Mouse (Mus musculus) liver, embryonic 15.5 days (tissue): Measurements from ENCODE around the gene Psip1. TPM values are rescaled to one million over a fixed set of nuclear protein-coding genes. Genes with fewer than 3 reads are reported as not detected.
A peak's percentile ranks its signal among the peaks of the same experiment; 100 is the strongest.

Source experiments
- ATAC-seq: fragments of 200-750 bp; cut with Nextera tagmentation; 2 replicates; pipeline ENCODE4 v1.8.0; 2017; ENCODE audit warnings: moderate number of reproducible peaks, mild to moderate bottlenecking, moderate library complexity; ENCODE audit not compliant: insufficient read depth
- H3K27ac ChIP-seq: fragments of 300-500 bp; sonication (generic); replicated peaks from 2 replicates; pipeline ENCODE4 v1.5.1; 2015; ENCODE audit warnings: mild to moderate bottlenecking, inconsistent platforms
- H3K27me3 ChIP-seq: fragments of 300-500 bp; sonication (generic); 2 replicates; pipeline ENCODE4 v1.6.1; 2015; ENCODE audit warnings: mild to moderate bottlenecking, inconsistent platforms
- H3K36me3 ChIP-seq: fragments of 300-500 bp; sonication (generic); replicated peaks from 2 replicates; pipeline ENCODE4 v1.6.1; 2015; ENCODE audit warnings: moderate library complexity, mild to moderate bottlenecking, inconsistent platforms
- H3K4me1 ChIP-seq: fragments of 300-500 bp; sonication (generic); replicated peaks from 2 replicates; pipeline ENCODE4 v1.6.1; 2015; ENCODE audit warnings: inconsistent platforms
- H3K4me2 ChIP-seq: fragments of 300-500 bp; sonication (generic); 2 replicates; pipeline ENCODE4 v1.6.1; 2015; ENCODE audit warnings: moderate library complexity, mild to moderate bottlenecking, inconsistent platforms
- H3K4me3 ChIP-seq: fragments of 300-500 bp; sonication (generic); replicated peaks from 2 replicates; pipeline ENCODE4 v1.5.1; 2015; ENCODE audit warnings: mild to moderate bottlenecking, inconsistent platforms
- H3K9ac ChIP-seq: fragments of 300-500 bp; sonication (generic); 2 replicates; pipeline ENCODE4 v1.6.1; 2015; ENCODE audit warnings: moderate library complexity, mild to moderate bottlenecking, inconsistent platforms
- H3K9me3 ChIP-seq: fragments of 300-500 bp; sonication (generic); replicated peaks from 2 replicates; pipeline ENCODE4 v1.6.1; 2016; ENCODE audit warnings: inconsistent platforms
- WGBS: fragments of 180-500 bp; shearing (Covaris S2); methylation state at CpG from one replicate; pipeline ENCODE4 v1.1.7; 2015; ENCODE audit warnings: mixed read lengths; ENCODE audit not compliant: insufficient replicate concordance; 5-methylcytosine and 5-hydroxymethylcytosine counted together
- polyA plus RNA-seq: library from polyadenylated mRNA; unstranded; fragments of >200 nt; fragmentation: Nextera tagmentation; extraction: Ambion mirVana; gene quantifications from 2 replicates; pipeline ENCODE4 v1.2.1, GENCODE M21; 2015

Psip1 gene
- polyA plus RNA-seq, 1 experiment from 2014 or later = 42.8 TPM

- H3K9me3 ChIP-seq = no peaks in the 10 kb centered on the region
- peak within 1 kb of the TSS; percentile 89 for H3K9ac ChIP-seq
- H3K27me3 ChIP-seq = no peaks in the 10 kb centered on the region
- under 1% methylated on average over 41 of the region's 41 CpGs for WGBS
- peak; percentile 98 for ATAC-seq
- H3K4me2 ChIP-seq = peak within 1 kb of the TSS; percentile 82
- H3K27ac ChIP-seq = peak within 1 kb of the TSS; percentile 67
- peaks cover 18% of the 10 kb centered on the region for H3K4me1 ChIP-seq
- peak within 1 kb of the TSS; percentile 96 for H3K4me3 ChIP-seq
- no peaks in the 10 kb centered on the region for H3K36me3 ChIP-seq
Measured at GRCm38 (mm10) chr4:83417160-83417819, 69.0 kb downstream of the Psip1 start, which contains the start of gene Snapc3. Gene Snapc3 (plus strand): TSS chr4:83417724.

- Histone ChIP-seq H3K9ac (no peak overlapping the region), H3K4me2 (no peak overlapping the region), H3K27ac (no peak overlapping the region), H3K9me3 (no peaks in the 10 kb centered on the region), H3K36me3 (no peaks in the 10 kb centered on the region), H3K4me3 (no peak overlapping the region), H3K27me3 (no peaks in the 10 kb centered on the region), H3K4me1 (peaks cover 18% of the 10 kb centered on the region)
- no peak for ATAC-seq
- WGBS = 74% methylated on average over 5 of the region's 5 CpGs
Measured at GRCm38 (mm10) chr4:83414241-83414824, 71.9 kb downstream of the Psip1 start.

- WGBS = 33% methylated on average over 3 of the region's 3 CpGs
- Histone ChIP-seq H3K4me1 (peaks cover 5% of the 10 kb centered on the region), H3K27ac (no peak overlapping the region), H3K27me3 (no peaks in the 10 kb centered on the region), H3K9ac (no peak overlapping the region), H3K9me3 (peaks cover 4% of the 10 kb centered on the region; the same call in 1 of the 2 replicates), H3K4me2 (no peak overlapping the region), H3K4me3 (no peak overlapping the region), H3K36me3 (no peaks in the 10 kb centered on the region)
- no peak for ATAC-seq
Measured at GRCm38 (mm10) chr4:83412060-83412459, 74.2 kb downstream of the Psip1 start.

- ATAC-seq = no peak
- WGBS = 80% methylated on average over 4 of the region's 4 CpGs
- no peaks in the 10 kb centered on the region for H3K36me3 ChIP-seq
Measured at GRCm38 (mm10) chr4:83409867-83410505, 76.3 kb downstream of the Psip1 start.

GRCm38 (mm10) chr4:83407688-83408087 lies 78.6 kb downstream of the Psip1 start:
- Histone ChIP-seq H3K27ac (no peak overlapping the region), H3K9ac (no peak overlapping the region), H3K9me3 (peaks cover 4% of the 10 kb centered on the region; the same call in 1 of the 2 replicates), H3K27me3 (no peaks in the 10 kb centered on the region), H3K36me3 (no peaks in the 10 kb centered on the region), H3K4me3 (no peak overlapping the region), H3K4me1 (no peaks in the 10 kb centered on the region), H3K4me2 (no peak overlapping the region)
- 26% methylated on average over 6 of the region's 6 CpGs for WGBS
- ATAC-seq = no peak

More at GRCm38 (mm10) chr4:83409867-83410505, 76.3 kb downstream of the Psip1 start:
- H3K4me2 ChIP-seq = no peak overlapping the region
- no peak overlapping the region for H3K4me3 ChIP-seq
- H3K9me3 ChIP-seq = peaks cover 4% of the 10 kb centered on the region; the same call in 1 of the 2 replicates
- no peaks in the 10 kb centered on the region for H3K4me1 ChIP-seq
- no peak overlapping the region for H3K9ac ChIP-seq
- no peaks in the 10 kb centered on the region for H3K27me3 ChIP-seq
- H3K27ac ChIP-seq = no peak overlapping the region

Other genes with a start within 250 kb of the Psip1 start
- gene Ttc39b, start 162.2 kb downstream of the Psip1 start, polyA plus RNA-seq = 1.5 and 1.8 TPM in 2 replicates
- gene Snapc3, start 68.7 kb downstream of the Psip1 start, polyA plus RNA-seq = 8.6 and 8.7 TPM in 2 replicates
- gene Ccdc171, start 39.1 kb upstream of the Psip1 start, polyA plus RNA-seq = 0.86 and 1.0 TPM in 2 replicates